Mouse (Mus musculus) colon, adult 2 months (tissue): ENCODE results near the gene Pax5. TPM values are rescaled to one million over a fixed set of nuclear protein-coding genes. Genes with fewer than 3 reads are reported as not detected.

Source experiments
- polyA plus RNA-seq: library from polyadenylated mRNA; depleted of rRNA; stranded (reverse); fragments of >200 nt; gene quantifications from 2 replicates; pipeline ENCODE4 v1.2.3, GENCODE M21; 2012; rRNA removed

The Pax5 gene
- 1.6 and 4.1 TPM in 2 replicates for polyA plus RNA-seq

GRCm38 (mm10) chr4:44709740-44710700 is at the start of gene Pax5:
Gene Pax5 (minus strand): TSS chr4:44710487.

GRCm38 (mm10) chr4:44755553-44756133 is 45.4 kb upstream of the Pax5 start, which contains the start of gene Zcchc7:
Gene Zcchc7 (plus strand): TSS chr4:44755877.

Other genes with a start within 250 kb of the Pax5 start
- 5.9 and 6.8 TPM in 2 replicates for gene Zcchc7, start 45.4 kb upstream of the Pax5 start, polyA plus RNA-seq